Mouse (Mus musculus): ENCODE measurements at regions not wholly inside any gene's neighbourhood (a gene's known extent, or its start where the extent isn't known, plus 50 kb on each side); places are given as distances from the start of the nearest gene placed in this dataset.

- no peak overlapping the region for H3K27ac ChIP-seq (replicated peaks)
- no peak for ATAC-seq (ENCODE audit: insufficient number of reproducible peaks, low FRiP score, low TSS enrichment, low read depth)
- no peak overlapping the region for H3K9ac ChIP-seq
- no peaks in the 10 kb centered on the region for H3K4me1 ChIP-seq
- WGBS = 61% methylated on average over 6 of the region's 6 CpGs
- H3K4me2 ChIP-seq (replicated peaks) = no peak overlapping the region
- no peaks in the 10 kb centered on the region for H3K9me3 ChIP-seq (replicated peaks)
- no peaks in the 10 kb centered on the region for H3K27me3 ChIP-seq
- H3K36me3 ChIP-seq = no peaks in the 10 kb centered on the region
- H3K4me3 ChIP-seq (replicated peaks) = no peak overlapping the region
Observed at GRCm38 (mm10) chr8:5994846-5995245, 889.7 kb upstream of the Slc10a2 start.

DNA sequence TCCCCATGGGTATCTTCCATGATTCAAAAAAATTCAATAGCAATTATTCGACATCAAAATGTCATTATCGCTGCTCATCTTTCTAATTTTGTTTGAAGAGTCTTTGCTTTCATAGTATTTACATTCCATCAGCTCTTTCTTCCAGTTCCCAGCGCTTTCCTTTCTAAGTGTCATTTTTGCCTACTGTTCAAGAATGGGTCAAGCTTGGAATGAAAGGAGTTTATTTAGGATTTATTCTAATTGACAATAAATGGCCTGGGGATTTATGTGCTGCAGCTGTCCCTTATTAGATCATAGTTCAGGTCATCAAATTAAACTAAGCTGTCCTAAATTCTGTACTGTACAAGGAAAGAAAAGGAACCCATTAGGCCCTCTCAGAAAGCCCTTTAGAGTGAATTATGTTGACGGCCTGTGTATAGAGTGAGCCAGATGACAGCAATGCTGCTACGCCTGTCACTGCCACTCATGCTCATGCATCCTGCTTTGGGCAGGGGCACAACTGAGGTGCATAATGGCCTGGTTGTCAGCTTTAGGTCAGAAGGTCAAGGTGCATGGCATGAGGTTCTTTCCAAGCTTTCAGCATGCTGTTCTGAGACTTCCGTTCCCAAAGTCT lies 860.4 kb upstream of the Slc10a2 start:
- no peaks in the 10 kb centered on the region for H3K4me1 ChIP-seq
- no peaks in the 10 kb centered on the region for H3K9me3 ChIP-seq (replicated peaks)
- WGBS = 44% methylated on average over 6 of the region's 6 CpGs
- no peak overlapping the region for H3K9ac ChIP-seq
- H3K4me3 ChIP-seq (replicated peaks) = no peak overlapping the region
- no peak overlapping the region for H3K4me2 ChIP-seq (replicated peaks)
- H3K27me3 ChIP-seq = no peaks in the 10 kb centered on the region
- H3K27ac ChIP-seq (replicated peaks) = no peak overlapping the region
- no peaks in the 10 kb centered on the region for H3K36me3 ChIP-seq
- ATAC-seq (ENCODE audit: insufficient number of reproducible peaks, low FRiP score, low TSS enrichment, low read depth) = no peak; the same call in 1 of the 2 replicates

DNA sequence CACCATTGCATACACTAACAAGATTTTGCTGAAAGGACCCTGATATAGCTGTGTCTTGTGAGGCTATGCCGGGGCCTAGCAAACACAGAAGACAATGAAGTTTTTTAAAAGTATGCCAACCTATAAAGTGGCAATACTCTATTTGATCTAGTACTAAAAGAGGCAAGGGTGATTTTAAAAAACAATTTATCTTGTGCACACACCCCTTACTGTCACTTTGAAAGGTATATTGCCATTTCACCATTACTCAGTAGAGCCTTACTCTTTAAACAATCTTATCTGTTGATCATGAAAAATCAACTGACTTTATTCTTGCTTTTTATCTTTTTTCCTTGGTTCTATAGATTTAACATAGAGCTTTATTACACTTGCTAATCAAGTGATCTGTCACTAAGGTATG lies 859.1 kb upstream of the Slc10a2 start:
- no peaks in the 10 kb centered on the region for H3K4me1 ChIP-seq
- no peak overlapping the region for H3K4me3 ChIP-seq (replicated peaks)
- no peak overlapping the region for H3K27ac ChIP-seq (replicated peaks)
- no peak for ATAC-seq (ENCODE audit: insufficient number of reproducible peaks, low FRiP score, low TSS enrichment, low read depth)
- no peak overlapping the region for H3K4me2 ChIP-seq (replicated peaks)
- WGBS = 92% methylated on average over 1 of the region's 1 CpGs
- H3K9ac ChIP-seq = no peak overlapping the region
- no peaks in the 10 kb centered on the region for H3K36me3 ChIP-seq
- H3K27me3 ChIP-seq = no peaks in the 10 kb centered on the region
- H3K9me3 ChIP-seq (replicated peaks) = no peaks in the 10 kb centered on the region

- Histone ChIP-seq H3K27me3 (no peaks in the 10 kb centered on the region), H3K9me3 (replicated peaks) (no peaks in the 10 kb centered on the region), H3K27ac (replicated peaks) (no peak overlapping the region), H3K36me3 (no peaks in the 10 kb centered on the region), H3K4me2 (replicated peaks) (no peak overlapping the region), H3K4me3 (replicated peaks) (no peak overlapping the region), H3K9ac (no peak overlapping the region), H3K4me1 (no peaks in the 10 kb centered on the region)
- WGBS = 81% methylated on average over 3 of the region's 3 CpGs
- no peak for ATAC-seq (ENCODE audit: insufficient number of reproducible peaks, low FRiP score, low TSS enrichment, low read depth)
Observed at GRCm38 (mm10) chr8:5938057-5938456, 832.9 kb upstream of the Slc10a2 start.

DNA sequence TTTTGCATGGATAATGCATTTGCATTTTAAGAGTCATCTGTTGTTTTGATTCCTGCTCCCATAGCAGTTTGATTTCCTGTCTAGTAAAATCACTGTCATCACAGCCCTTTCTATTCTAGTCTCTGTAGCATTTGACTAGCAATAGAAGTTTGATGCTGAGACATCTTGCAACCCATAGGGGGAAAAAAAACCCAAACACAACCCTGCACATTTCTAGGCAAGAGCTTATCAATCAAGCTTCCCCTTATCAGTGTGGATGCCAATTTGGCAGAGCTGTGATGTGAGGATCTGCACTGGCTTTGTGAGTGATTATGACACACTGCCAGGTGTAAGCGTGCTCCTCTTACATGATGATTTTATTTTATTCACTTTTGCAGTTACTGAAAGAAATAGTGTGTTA lies 813.0 kb upstream of the Slc10a2 start:
- H3K4me2 ChIP-seq (replicated peaks) = no peak overlapping the region
- 86% methylated on average over 1 of the region's 1 CpGs for WGBS
- no peak overlapping the region for H3K27ac ChIP-seq (replicated peaks)
- H3K9ac ChIP-seq = no peak overlapping the region
- ATAC-seq (ENCODE audit: insufficient number of reproducible peaks, low FRiP score, low TSS enrichment, low read depth) = no peak
- no peak overlapping the region for H3K4me3 ChIP-seq (replicated peaks)
- no peaks in the 10 kb centered on the region for H3K4me1 ChIP-seq
- H3K27me3 ChIP-seq = no peaks in the 10 kb centered on the region
- H3K9me3 ChIP-seq (replicated peaks) = no peaks in the 10 kb centered on the region
- no peaks in the 10 kb centered on the region for H3K36me3 ChIP-seq

Measured in embryonic facial prominence, embryonic 15.5 days (tissue).